ENCODE assay signal across 8 mouse cellular contexts in genomic region chr12:56695358-56696173, GRCm38 (mm10). TPM values are rescaled to one million over a fixed set of nuclear protein-coding genes. Genes with fewer than 3 reads are reported as not detected.
A peak's percentile ranks its signal among the peaks of the same experiment; 100 is the strongest.
DNase-seq lines count a peak whose midpoint lies in the region; ATAC-seq and TF ChIP-seq lines count a peak whose summit lies in the region.

No protein-coding gene starts in this region.

- intact Hi-C loops in left cerebral cortex, adult 2 months (cut with DNase I), result loop anchor here (5.0 kb wide), 2 partner anchors 158 to 292 kb away; partner anchors contain the start of gene Nkx2-1

- peak; percentile 98 for ATAC-seq in embryonic facial prominence, embryonic 14.5 days (ENCODE audit: low read depth)
- ATAC-seq in lung, embryonic 15.5 days (ENCODE audit: borderline replicate concordance, extremely low read depth, low FRiP score, low TSS enrichment), result peak; percentile 92

- H3K9me3 ChIP-seq in embryonic facial prominence, embryonic 14.5 days (ENCODE audit: control insufficient read depth, low read length), result no peaks in the 10 kb centered on the region
- no peaks in the 10 kb centered on the region for H3K9me3 ChIP-seq in heart, embryonic 10.5 days
- no peaks in the 10 kb centered on the region for H3K9me3 ChIP-seq in lung, embryonic 15.5 days

- under 1% methylated on average over 41 of the region's 41 CpGs for WGBS in embryonic facial prominence, embryonic 14.5 days
- WGBS in heart, embryonic 10.5 days, result under 1% methylated on average over 41 of the region's 41 CpGs
- WGBS in lung, embryonic 15.5 days, result under 1% methylated on average over 41 of the region's 41 CpGs

- DNase-seq in spleen, postnatal 36 days (ENCODE audit: low spot score in 2 of 2), result peak; percentile 7
- no peak for DNase-seq in spleen, adult 12 weeks (ENCODE audit: low spot score)
- peak; percentile 96 for DNase-seq in embryonic facial prominence, embryonic 14.5 days (ENCODE audit: low spot score)
- DNase-seq in heart, embryonic 10.5 days (ENCODE audit: low spot score), result peak; percentile 95
- peak; percentile 35 to 68 for DNase-seq in kidney, adult 8-10 months
- peak; percentile 31 for DNase-seq in skeletal muscle tissue, adult 2 months (ENCODE audit: low read depth, low spot score)
- DNase-seq in left cerebral cortex, adult 2 months (ENCODE audit: extremely low spot score in 1 of 2, low spot score in 2 of 2), result no peak

- peak overlapping the region; percentile 68 for H3K27ac ChIP-seq in embryonic facial prominence, embryonic 14.5 days (replicated peaks; ENCODE audit: low read depth, low read length)
- no peak overlapping the region for H3K27ac ChIP-seq in heart, embryonic 10.5 days
- no peak overlapping the region for H3K27ac ChIP-seq in lung, embryonic 15.5 days
- H3K27ac ChIP-seq in left cerebral cortex, adult 2 months, result no peak overlapping the region

- no peaks in the 10 kb centered on the region for H3K36me3 ChIP-seq in embryonic facial prominence, embryonic 14.5 days (ENCODE audit: control insufficient read depth, insufficient read depth, low read length)
- H3K36me3 ChIP-seq in heart, embryonic 10.5 days, result no peaks in the 10 kb centered on the region
- H3K36me3 ChIP-seq in lung, embryonic 15.5 days, result no peaks in the 10 kb centered on the region

- H3K9ac ChIP-seq in embryonic facial prominence, embryonic 14.5 days (ENCODE audit: low read depth, low read length), result peak overlapping the region; percentile 67
- H3K9ac ChIP-seq in lung, embryonic 15.5 days, result no peak overlapping the region

- H3K27me3 ChIP-seq in embryonic facial prominence, embryonic 14.5 days (replicated peaks; ENCODE audit: control insufficient read depth, insufficient read depth, low read length), result peaks cover 97% of the 10 kb centered on the region
- peaks cover 98% of the 10 kb centered on the region for H3K27me3 ChIP-seq in heart, embryonic 10.5 days (ENCODE audit: insufficient read depth, poor library complexity, severe bottlenecking)
- H3K27me3 ChIP-seq in lung, embryonic 15.5 days, result peaks cover 98% of the 10 kb centered on the region

- no peak for TF ChIP-seq CTCF in left cerebral cortex, adult 2 months (IDR thresholded peaks at IDR 0.05)

- H3K4me1 ChIP-seq in embryonic facial prominence, embryonic 14.5 days (ENCODE audit: control insufficient read depth, insufficient read depth, low read length), result 0 out of 2 replicates have a peak, but pooled peaks cover 4% of the 10 kb centered on the region
- peaks cover 48% of the 10 kb centered on the region for H3K4me1 ChIP-seq in heart, embryonic 10.5 days
- peaks cover 40% of the 10 kb centered on the region for H3K4me1 ChIP-seq in lung, embryonic 15.5 days

- H3K4me2 ChIP-seq in embryonic facial prominence, embryonic 14.5 days (ENCODE audit: low read depth, low read length), result peak overlapping the region; percentile 50
- peak overlapping the region; percentile 62 for H3K4me2 ChIP-seq in lung, embryonic 15.5 days

- H3K4me3 ChIP-seq in embryonic facial prominence, embryonic 14.5 days (ENCODE audit: low read depth, low read length), result peak overlapping the region; percentile 41
- H3K4me3 ChIP-seq in heart, embryonic 10.5 days, result peak overlapping the region; percentile 60
- peak overlapping the region; percentile 33 for H3K4me3 ChIP-seq in lung, embryonic 15.5 days
- no peak overlapping the region for H3K4me3 ChIP-seq in left cerebral cortex, adult 2 months

RNA-seq across cellular contexts. Expression of gene Pax9, which starts 4.0 kb away (rescaled TPM):
- polyA plus RNA-seq in embryonic facial prominence, embryonic 14.5 days (2014; fragmentation: Nextera tagmentation; extraction: Ambion mirVana), result 9.2 and 9.4 TPM in 2 replicates
- polyA plus RNA-seq in heart, embryonic 10.5 days (2016; fragmentation: Nextera tagmentation; extraction: Ambion mirVana), result 0.30 and 0.80 TPM in 2 replicates
- polyA plus RNA-seq in lung, embryonic 15.5 days (2015; fragmentation: Nextera tagmentation; extraction: Ambion mirVana), result 0.67 and 0.90 TPM in 2 replicates
- not detected for total RNA-seq in left cerebral cortex, adult 2 months (2021)

Comparison
In these comparisons a context has a peak if more than half of its experiments do, and no peak if none do; other contexts are left out.
1. DNase-seq: peak in spleen, postnatal 36 days (2 of 2), embryonic facial prominence, embryonic 14.5 days (single experiment), heart, embryonic 10.5 days (single experiment), kidney, adult 8-10 months (2 of 2) and skeletal muscle tissue, adult 2 months (single experiment); none in spleen, adult 12 weeks (single experiment) and left cerebral cortex, adult 2 months (0 of 2).